Mouse (Mus musculus): ENCODE measurements around the gene Lrrc43.
"Not testable (repeated sequence)": the region's sequence is repeated elsewhere in the genome, so short reads cannot be mapped to it uniquely, and the experiment has no call there.

The Lrrc43 gene

DNA sequence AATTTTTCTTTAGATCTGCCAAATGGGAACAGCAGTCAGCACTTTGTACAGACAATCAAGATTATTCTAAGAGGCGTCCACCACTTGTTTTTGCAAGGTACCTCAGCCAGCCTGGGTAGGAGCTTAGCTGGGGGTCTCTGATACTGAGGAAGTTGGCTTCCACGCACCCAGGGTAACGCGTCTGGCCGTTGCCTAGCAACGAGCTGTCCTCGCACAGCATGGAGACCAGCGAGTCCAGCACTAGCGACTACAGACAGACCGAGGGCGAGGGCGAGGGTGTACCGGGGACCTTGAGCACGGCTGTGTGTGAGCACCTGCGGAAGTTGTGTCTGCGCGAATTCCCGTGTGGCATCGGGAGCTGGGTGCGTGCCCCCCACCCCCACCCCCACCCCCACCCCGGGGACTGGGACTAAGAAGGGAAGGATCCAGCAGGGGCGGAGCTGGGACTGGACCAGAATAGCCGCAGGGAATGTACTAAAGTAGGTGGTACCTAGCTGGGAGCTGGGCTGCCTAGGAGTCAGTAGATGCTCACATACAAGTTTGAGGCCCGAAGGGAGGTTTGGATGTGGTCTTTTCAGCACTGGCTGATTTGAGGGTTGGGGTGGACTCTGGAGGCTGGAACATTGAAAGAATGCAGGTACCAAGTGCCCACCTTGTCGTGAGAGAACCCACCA is at the start of gene Lrrc43, which contains the start of gene Il31:
Gene Lrrc43 (plus strand): TSS at position 194 of the 674 bp plus-strand sequence.
Gene Il31 (minus strand): TSS at position 378 of the 674 bp plus-strand sequence.
- no peak for DNase-seq (ENCODE audit: low spot score)

DNA sequence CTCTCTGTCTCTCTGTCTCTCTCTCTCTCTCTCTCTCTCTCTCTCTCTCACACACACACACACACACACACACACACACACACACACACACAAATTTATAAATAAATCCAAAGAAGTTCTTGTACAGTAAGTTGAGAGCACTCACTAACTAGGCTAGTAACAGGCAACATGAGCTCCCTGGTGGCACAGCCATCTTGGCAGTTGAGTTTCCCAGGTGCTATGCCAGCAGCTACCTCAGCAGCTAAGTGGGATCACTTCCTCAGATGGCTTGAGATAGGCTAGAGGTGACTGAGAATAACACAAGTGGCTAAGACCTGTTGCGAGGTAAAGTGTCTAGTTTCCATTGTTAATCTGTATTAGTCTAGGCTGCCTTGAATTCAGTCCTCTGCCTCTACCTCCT is 49.8 kb upstream of the Lrrc43 start:
- DNase-seq (ENCODE audit: low spot score): no peak

DNA sequence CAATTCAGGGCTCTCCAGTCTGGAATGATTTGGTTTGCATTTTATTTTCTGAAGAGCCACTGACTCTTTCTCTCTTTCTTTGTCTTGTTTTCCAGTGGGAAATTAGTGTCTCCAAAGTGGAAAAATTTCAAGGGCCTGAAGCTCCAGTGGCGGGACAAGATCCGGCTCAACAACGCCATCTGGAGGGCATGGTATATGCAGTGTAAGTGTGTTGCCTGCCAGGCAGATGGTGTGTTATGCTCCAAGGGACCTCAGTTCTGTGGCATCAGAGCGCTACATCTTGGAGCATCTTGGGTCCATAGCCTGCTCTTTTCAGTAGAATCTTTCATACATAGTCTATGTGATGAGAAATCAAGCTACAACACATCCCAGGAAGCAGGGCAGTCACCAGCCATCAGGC is 49.2 kb upstream of the Lrrc43 start:
- no peak for DNase-seq (ENCODE audit: low spot score)

DNA sequence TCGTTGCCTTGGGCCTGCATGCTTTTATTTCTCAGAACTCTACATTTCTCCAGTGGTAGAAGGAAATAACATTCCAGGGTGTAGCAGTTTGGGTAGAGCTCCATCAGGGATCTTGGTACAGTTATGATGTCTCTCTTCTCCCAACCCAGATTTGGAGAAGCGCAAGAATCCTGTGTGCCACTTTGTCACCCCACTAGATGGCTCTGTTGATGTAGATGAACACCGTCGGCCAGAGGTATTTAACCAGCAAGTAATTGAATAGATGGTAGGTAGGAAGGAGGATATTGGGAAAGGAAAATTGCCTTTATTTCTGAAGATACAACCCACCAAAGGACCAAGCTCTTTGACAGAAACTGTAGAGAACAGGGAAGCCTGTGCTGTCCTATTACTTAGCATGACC is 48.4 kb upstream of the Lrrc43 start:
- DNase-seq (ENCODE audit: low spot score): no peak

DNA sequence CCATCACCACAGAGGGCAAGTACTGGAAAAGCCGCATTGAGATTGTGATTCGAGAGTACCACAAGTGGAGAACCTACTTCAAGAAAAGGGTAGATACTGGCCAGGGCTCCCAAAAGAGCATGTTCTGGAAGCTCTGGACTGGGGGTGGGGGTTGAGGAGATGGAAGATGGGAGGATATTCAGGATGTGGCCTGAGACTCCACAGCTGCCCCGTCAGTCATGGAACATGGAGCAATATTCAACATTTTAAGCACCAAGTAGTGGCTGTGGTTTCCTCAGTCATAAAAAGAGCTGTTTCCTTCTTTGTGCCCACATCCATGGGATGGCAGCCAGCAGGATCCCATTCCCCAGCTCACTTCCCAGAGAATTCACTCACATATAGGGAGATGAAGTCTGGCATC is 46.8 kb upstream of the Lrrc43 start:
- no peak for DNase-seq (ENCODE audit: low spot score)

DNA sequence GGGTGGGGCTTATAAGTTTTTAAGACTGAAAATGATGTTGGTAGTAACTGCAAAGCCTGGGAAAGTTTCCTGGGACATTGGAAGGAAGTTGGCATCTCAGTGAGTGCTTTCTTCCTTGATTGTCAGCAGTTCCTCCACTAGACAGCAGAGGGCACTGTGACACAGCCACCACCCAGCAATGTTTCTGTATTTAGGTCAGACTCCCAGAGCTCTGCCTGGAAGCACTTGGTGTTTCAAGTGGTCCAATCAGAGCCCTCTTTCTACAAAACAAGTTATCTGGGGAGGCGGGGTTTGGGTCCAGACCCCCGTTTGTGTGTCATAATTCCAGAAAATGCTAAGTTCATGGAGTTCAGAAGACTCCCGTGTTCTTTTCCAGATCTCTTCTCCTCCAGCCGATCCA is 45.0 kb upstream of the Lrrc43 start:
- DNase-seq (ENCODE audit: low spot score): no peak

DNA sequence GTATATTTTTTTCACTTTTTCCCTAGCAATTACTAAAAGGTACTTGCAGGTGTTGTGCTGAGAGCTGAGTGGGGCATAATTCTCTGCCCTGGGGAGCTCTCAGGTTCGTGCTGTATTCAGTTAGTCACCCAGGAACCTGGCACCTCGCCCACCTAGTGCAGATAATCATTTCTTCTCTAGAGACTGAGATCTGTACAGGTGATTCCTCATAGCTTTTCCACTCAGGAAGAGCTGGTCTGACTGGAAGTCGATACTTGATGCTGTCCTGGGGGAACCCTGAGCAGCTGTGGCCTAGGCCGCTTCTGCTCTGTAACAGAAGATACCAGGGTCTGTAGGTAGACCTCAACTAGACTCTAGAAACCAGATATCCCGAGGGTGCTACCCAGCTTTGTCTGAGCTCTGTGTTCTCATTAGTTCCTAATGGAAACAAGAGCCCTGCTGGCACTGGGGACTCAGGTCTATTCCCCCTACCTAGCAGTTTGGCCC is 44.2 kb upstream of the Lrrc43 start:
- DNase-seq (ENCODE audit: low spot score): no peak

DNA sequence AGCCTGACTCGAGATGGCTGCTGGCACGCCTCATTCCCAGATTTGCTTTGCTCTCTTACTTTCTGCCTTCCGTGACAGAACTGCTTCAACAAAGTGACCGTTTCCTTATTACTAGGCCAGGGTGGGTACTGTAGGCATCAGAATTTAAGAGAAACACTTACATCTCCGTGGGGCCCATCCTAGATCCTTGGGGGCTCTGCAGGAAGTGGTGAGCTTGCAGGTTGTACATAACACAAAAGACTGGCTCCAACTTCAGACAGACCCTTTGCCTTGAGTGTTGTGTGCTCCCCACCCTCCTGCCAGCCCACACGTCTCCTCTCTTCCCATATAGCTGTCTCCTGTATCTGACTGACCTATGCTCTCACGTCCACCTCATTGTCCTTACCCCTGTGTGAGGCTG is 37.2 kb upstream of the Lrrc43 start:
- no peak for DNase-seq (ENCODE audit: low spot score)

DNA sequence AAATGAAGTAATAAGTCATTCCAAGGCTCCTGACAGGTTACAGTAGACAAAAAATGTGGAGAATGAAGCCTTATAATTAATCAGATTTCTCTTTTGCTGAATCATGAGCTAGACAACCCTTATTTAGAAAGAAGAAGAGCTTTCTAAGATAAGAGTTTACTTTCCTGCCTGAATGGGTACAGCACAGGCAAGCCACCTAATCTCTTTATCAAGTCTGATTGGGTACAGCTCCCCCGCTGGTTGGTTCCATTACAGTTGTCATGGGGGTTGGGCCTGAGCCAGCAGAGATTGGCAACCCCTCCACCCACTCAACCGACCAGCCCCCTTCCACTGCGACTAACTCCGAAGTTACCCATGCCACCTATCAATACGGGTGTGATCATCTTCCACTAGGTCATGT is 27.7 kb upstream of the Lrrc43 start:
- no peak for DNase-seq (ENCODE audit: low spot score)

DNA sequence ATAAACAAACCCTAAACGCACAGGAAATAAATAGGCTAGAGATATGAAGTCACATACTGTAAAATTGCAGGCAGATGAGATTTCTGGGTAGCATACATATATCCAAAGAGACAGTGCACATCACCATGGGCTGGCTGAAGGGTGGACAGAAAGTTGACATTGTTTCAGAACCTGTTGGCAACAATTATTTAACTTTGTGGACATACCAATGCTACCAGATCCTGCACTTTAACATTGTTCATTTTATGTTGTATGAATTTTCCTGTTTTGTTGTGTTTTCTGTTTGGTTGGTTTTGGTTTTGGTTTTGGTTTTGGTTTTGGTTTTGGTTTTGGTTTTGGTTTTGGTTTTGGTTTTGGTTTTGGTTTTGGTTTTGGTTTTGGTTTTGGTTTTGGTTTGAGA is 24.5 kb upstream of the Lrrc43 start:
- no peak for DNase-seq (ENCODE audit: low spot score)

DNA sequence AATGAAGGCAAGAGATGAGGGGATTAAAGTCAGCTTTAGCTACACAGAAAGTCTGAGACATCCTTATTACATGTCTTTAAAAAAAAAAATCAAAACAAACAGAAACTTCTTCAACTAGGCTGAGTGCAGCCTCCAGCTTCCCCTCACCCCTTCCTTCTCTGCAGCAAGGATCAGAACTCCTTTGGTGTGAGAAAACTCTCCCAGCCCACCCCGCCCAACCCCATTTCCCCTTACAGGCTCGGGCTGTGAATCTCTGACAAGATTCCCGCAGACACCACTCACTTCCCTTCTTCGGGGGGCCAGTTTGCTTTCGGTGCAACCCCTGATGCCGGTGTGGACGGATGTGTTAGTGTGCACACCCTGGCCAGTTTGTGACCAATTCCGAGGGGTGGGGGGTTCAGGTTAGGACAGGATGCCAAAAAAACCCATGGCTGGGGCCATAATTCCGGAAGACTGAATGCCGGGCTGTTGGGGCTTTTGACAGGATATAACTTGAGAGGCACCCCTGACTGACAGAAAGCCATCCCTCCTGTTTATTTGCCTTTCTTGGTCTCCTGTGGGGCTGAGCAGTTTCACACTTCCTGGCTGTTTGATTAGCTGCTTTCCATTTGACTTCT is 18.2 kb upstream of the Lrrc43 start:
- DNase-seq (ENCODE audit: low spot score): no peak

DNA sequence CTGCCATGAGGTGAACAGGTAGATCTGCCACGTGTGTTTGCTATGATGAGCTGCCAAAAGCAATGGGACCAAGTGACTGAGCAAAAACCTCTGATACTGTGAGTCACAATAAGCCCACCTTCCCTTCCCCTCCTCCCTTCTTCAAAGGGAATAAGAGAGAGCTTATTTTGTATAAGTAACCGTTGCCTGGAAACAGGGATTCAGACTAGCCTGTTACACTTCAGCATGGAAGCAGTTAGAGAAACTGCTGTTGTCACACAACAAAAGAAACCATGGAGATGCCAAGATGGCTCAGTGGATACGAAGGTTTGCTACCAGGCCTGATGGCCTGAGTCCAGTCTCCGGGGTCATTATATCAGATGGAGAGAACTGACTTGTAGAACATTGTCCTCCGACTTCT is 15.3 kb upstream of the Lrrc43 start:
- DNase-seq (ENCODE audit: low spot score): no peak

DNA sequence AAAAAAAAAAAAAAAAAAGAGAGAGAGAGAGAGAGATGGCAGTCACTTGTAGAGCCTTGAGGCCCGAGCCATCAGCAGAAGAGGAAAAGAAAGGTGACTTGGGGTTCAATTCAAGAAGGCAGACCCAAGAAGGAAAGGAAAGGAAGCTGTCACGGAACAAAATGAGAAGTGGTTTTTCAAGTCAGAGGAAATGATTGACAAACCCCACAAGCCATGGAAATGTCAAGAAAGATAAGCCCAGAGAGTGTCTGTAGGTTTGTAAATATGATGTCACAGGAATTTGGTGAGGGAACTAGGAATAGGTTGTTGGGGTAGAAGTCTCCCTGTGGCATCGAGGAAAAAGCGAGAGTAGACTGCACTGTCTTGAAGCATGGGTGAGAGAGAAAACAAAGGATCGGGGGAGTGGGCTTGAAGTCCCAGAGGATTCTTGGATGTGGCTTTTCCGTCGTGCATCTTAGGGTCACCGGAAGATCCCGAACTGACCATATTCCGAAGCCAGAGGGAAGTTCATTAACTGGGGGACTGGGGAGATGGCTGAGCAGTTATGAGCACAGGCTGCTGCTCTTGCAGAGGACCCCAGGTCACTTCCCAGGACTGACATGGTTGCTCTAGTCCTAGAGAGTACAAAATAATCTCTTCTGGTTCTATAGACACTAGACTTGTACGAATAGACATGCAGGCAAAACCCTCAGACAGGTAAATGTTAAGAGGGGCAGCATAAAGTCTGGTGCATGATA is 1.3 kb upstream of the Lrrc43 start:
- no peak for DNase-seq (ENCODE audit: low spot score)

DNA sequence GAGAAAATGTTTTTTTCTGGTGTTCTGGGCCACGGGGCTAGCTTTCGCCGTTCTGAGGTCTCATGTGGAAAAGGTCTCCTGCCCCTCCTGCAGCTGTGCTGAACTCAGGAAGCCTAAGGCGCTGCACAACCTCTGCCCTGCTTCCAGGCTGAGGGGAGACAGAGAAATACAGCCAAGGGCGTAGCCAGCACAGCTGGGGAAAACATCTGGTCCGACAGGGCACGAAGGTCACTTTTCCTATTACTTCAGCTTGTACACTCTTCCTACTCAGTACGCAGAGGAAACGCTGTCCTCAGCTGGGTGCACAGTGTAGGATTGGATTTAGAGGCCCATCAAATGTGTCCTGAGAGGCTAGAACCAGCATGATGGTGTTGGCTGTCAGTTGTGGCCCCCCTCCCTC is 830 bp downstream of the Lrrc43 start:
- DNase-seq (ENCODE audit: low spot score): no peak

DNA sequence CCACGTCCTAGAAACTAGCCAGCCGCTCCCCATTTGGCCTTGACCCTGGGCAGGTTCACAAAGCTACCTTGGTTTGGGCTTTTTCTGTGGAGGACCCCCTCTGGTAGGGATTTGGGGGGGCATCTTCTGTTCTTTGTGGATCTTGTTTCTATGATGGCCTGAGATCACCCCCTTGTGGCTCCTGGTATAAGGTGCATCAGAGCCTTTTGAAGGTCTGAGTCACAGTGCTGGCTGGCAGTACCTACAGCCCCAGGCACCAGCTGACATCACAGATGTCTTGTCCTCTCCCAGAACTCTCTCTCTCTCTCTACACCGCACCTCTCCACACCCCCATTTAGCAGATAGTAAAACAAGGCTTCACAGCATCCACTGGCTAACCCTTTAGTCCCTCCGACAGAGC is 10.6 kb downstream of the Lrrc43 start:
- no peak for DNase-seq (ENCODE audit: low spot score)

DNA sequence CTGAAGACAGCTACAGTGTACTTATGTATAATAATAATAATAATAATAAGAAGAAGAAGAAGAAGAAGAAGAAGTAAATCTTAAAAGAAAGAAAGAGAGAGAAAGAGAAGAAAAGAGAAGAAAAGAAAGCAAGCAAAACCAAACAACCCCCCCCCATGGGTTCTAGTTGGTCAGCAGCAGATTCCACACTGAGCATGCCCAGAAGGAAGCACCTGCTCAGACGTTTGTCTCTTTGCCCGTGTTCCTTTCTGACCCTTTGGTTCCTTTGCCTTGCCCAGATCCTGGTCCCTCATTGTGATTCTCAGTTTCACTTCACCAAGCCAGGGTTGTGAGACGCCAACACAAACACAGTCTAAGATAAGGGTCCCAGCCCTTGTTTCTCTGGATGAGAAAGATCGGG is 12.9 kb downstream of the Lrrc43 start:
- no peak for DNase-seq (ENCODE audit: low spot score)

DNA sequence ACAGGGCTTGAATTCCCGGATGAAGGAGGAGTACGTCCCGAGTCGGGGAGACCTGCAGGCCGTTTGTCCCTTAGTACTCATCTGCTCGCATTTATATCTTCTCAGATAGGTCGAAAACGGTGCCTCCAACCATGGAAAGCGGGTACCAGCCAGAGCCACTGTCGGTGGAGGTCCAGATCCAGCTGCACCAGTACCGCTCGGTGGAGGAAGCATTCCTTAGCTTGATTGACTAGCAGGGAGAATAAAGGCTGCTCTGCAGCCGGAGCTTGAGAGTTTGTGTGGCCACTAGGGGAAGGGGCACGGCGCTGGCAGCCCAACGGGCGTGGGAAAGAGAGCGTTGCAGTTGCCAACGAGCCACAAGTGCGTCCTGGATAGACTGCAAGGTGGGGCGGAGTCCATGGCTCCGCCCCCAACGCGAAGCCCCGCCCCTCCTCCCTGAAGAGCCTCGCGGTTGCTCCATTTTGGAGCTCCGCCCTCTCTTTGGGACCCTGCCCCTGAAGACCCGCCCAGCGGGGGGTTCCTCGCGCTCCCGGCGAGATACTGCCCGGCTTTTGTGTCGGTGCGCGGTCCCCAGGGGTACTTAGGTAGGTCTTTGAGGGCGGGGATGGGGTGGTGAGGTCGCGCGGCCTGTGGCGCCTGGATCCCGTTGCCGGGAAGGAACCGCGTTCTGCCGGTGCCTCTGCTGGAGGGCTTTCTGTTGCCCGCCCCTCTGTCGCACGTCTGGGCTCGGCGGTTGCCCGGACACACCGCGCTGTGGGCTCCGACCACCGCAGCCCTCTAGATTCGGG is 19.0 kb downstream of the Lrrc43 start:
- peak; percentile 86 for DNase-seq (ENCODE audit: low spot score)

DNA sequence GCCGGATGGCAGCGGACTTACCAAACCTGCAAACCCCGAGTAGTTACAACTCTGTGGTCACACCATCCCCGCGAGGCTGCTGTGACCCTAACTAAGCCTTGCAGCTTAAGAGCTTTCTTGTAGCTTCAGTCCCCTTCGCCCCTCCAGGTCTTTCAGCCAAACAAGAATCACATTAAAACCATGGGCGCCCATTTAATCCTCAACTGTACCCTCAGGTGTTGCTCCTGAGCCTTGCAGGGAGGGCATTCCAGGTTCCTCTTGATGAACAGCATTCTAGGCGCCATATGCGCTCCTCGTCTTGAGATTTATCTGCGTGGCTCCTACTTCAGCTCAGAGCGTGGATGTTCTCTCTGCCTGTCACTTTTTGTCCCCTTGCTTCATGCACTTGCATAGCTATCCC is 19.8 kb downstream of the Lrrc43 start:
- DNase-seq (ENCODE audit: low spot score): no peak

DNA sequence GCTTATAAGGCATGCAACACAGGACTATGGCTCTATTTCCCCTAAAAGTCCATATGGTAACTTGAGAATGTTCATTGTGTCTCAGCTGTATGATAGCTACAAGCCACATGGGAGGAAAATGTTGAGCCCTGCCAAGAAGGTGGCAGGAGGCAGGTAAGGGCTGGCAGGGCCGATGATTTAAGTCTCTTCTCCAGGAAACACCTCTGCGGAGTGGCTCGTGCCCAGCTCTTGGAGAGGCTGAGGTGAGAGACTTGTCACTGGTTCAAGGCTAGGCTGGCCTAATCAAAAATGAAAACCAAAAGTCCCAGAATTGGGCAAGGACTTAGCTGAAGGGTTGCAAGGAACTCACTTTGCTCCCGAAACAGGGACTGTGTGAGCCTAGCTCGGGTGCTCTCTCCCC is 21.1 kb downstream of the Lrrc43 start, which contains the start of gene B3gnt4:
Gene B3gnt4 (plus strand): TSS at position 301 of the 400 bp plus-strand sequence.
- DNase-seq (ENCODE audit: low spot score): no peak

DNA sequence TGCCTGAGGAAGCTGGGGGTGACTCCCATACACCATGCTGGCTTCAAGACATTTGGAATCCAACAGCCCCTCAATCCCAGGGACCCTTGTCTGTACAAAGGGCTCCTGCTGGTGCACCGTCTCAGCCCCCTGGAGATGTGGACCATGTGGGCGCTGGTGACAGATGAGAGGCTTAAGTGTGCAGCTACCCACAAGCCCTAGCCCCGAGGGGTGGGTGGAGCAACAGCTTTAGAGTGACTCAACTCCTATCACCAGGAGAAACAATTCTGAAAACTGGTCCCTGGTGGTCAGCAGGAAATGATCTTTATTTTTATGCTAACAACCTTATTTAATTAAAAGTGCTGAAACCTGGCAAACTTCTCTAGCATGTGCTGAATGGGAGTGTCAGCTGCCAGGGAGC is 22.3 kb downstream of the Lrrc43 start:
- DNase-seq (ENCODE audit: low spot score): not testable (repeated sequence)

DNA sequence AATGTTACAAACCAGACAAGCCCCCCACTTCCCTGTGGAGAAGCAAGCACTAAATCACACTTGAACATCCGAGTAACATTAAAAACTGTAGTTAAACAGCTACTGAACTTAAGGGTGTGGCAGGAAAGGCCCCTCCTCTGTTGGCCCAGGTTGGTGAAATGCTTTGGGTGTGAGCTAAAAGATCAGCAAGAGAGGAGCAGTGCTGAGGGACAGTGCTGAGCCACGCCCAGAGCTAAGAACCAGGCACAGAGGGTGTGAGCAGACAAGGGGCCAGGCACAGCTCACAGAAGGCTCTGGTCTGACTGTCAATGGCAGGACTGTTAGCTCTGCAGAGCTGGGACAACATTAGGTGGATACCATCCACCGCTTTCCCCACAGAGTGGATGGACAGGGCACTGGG is 23.0 kb downstream of the Lrrc43 start:
- no peak for DNase-seq (ENCODE audit: low spot score)

DNA sequence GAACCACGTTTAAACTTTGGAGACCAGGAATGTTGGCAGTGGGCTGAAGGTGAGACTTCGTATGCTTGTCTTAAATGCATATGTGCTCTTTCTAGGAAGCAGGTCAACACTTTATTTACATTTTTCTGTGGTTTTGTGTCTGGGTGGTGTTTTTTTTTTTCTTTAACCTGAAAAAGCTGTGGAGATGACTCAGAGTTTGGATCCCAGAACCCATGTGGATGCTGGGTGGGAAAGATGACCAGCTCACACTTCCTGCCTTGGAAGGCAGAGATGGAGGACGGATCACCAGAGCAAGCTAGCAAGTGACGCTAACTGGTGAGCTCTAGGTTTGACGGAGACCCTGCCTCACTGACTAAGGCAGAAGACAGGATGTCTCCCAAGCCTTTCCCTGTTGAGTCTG is 25.8 kb downstream of the Lrrc43 start:
- no peak for DNase-seq (ENCODE audit: low spot score)

Measured in testis, postnatal 14 days (tissue).